Mouse (Mus musculus): ENCODE measurements around the gene Hamp2.

DNA sequence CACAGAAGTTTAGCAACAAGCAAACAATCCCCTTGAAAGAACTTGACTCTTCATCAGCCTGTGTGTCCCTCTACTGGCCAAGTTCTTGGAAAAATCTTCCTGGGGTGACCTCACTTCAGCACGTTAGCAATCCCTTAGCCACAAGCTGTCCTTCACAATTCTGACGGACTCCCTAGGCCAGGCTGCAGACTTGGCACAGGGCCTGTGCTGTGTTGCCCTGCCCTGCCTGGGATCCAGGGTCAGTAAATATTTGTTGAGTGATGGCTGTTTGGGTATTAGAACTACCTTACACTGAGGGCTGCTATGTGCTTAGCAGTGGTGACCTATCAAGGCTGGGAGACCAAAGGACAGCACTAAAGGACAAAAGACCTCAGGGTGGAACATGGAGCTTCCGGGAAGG, 29.6 kb upstream of the Hamp2 start:
- TF ChIP-seq CTCF (IDR thresholded peaks at IDR 0.05; ENCODE audit: low read depth) = no peak
- TF ChIP-seq EP300 (IDR thresholded peaks at IDR 0.05; ENCODE audit: low read depth) = no peak
